ENCODE assay signal across 8 mouse cellular contexts in the genomic region with DNA sequence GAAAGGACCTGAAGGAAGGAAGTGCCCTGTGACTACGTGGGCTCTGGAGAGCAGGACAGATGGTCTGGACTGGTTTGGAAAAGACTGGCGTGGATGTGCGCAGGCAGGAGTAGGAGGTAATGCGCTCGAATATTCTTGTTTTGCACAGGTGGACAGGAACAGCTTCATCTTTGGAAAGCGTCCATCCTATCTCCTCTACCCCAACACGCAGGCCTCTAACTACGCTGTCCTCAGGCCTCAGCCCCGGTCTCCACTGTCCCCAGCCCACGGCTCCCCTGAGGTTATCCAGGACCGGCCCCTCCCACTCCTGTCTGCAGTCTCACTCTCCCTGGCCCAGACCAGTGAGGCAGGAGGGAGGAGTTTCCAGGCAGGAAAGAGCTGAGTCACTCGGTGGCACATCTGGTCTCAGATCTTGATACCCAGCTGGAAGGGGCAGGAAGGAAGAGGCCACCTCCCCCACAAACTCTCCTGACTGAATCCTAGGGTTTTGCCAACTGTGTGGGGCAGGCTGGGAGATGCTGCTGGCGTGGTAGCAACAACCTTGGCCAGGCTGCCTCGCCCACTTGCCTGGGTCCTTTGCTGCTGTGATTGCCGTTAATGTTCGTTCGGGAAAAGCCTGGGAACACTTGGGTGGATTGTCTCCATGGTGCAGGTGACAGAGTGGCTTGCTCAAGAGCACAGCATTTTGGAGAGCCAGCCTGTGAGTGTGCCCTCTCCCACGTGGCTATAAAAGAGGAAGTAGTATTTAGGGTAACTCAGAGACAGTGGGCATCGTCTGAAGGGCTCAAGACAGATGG. TPM values are rescaled to one million over a fixed set of nuclear protein-coding genes. Genes with fewer than 3 reads are reported as not detected.
DNase-seq lines count a peak whose midpoint lies in the region; ATAC-seq and TF ChIP-seq lines count a peak whose summit lies in the region.

No protein-coding gene starts in this region.

- H3K36me3 ChIP-seq in forebrain, embryonic 10.5 days (replicated peaks) = no peaks in the 10 kb centered on the region
- H3K36me3 ChIP-seq in forebrain, embryonic 11.5 days (ENCODE audit: control insufficient read depth, insufficient read depth, low read length) = no peaks in the 10 kb centered on the region
- H3K36me3 ChIP-seq in kidney, embryonic 15.5 days = no peaks in the 10 kb centered on the region
- no peaks in the 10 kb centered on the region for H3K36me3 ChIP-seq in lung, embryonic 14.5 days (ENCODE audit: insufficient read depth)
- no peaks in the 10 kb centered on the region for H3K36me3 ChIP-seq in stomach, embryonic 14.5 days (ENCODE audit: control insufficient read depth, insufficient read depth, low read length)

- H3K4me2 ChIP-seq in forebrain, embryonic 11.5 days (ENCODE audit: low read depth, low read length, severe bottlenecking) = no peak overlapping the region
- peak overlapping the region; percentile 42 for H3K4me2 ChIP-seq in kidney, embryonic 15.5 days
- peak overlapping the region; percentile 27; the same call in 1 of the 2 replicates for H3K4me2 ChIP-seq in lung, embryonic 14.5 days
- peak overlapping the region; percentile 15; the same call in 1 of the 2 replicates for H3K4me2 ChIP-seq in stomach, embryonic 14.5 days (replicated peaks; ENCODE audit: low read depth, low read length)

- H3K27ac ChIP-seq in forebrain, embryonic 10.5 days = peak overlapping the region; percentile 70
- no peak overlapping the region for H3K27ac ChIP-seq in forebrain, embryonic 11.5 days (ENCODE audit: low read depth, low read length)
- peak overlapping the region; percentile 63 for H3K27ac ChIP-seq in kidney, embryonic 15.5 days
- peak overlapping the region; percentile 58; the same call in 1 of the 2 replicates for H3K27ac ChIP-seq in lung, embryonic 14.5 days (ENCODE audit: low read depth)
- peak overlapping the region; percentile 33; the same call in 1 of the 2 replicates for H3K27ac ChIP-seq in stomach, embryonic 14.5 days (ENCODE audit: low read length)

- no peak for DNase-seq in forebrain, embryonic 10.5 days (ENCODE audit: extremely low spot score, low spot score)
- no peak for DNase-seq in forebrain, embryonic 11.5 days (ENCODE audit: low spot score)
- peak; percentile 71 for DNase-seq in MEL-GATA-1-ER (ENCODE audit: extremely low read depth, low read depth)
- peak; percentile 67 to 76 for DNase-seq in cerebellum, postnatal 25 days
- peak; percentile 68 to 71 for DNase-seq in heart, adult 9 months (ENCODE audit: low spot score in 2 of 2)
- DNase-seq in lung, embryonic 14.5 days = peak; percentile 74

- peaks cover 16% of the 10 kb centered on the region; the same call in 1 of the 2 replicates for H3K27me3 ChIP-seq in forebrain, embryonic 10.5 days (ENCODE audit: poor library complexity, severe bottlenecking)
- H3K27me3 ChIP-seq in forebrain, embryonic 11.5 days (ENCODE audit: control insufficient read depth, insufficient read depth, low read length) = no peaks in the 10 kb centered on the region
- no peaks in the 10 kb centered on the region for H3K27me3 ChIP-seq in kidney, embryonic 15.5 days
- no peaks in the 10 kb centered on the region; the same call in 1 of the 2 replicates for H3K27me3 ChIP-seq in lung, embryonic 14.5 days (ENCODE audit: insufficient read depth, low read length)
- no peaks in the 10 kb centered on the region for H3K27me3 ChIP-seq in stomach, embryonic 14.5 days (ENCODE audit: control insufficient read depth, insufficient read depth, low read length)

- no peak for TF ChIP-seq CTCF in lung, embryonic 14.5 days (IDR thresholded peaks at IDR 0.05; ENCODE audit: low read depth)

- peaks cover 59% of the 10 kb centered on the region for H3K4me1 ChIP-seq in forebrain, embryonic 10.5 days
- peaks cover 5% of the 10 kb centered on the region; the same call in 1 of the 2 replicates for H3K4me1 ChIP-seq in forebrain, embryonic 11.5 days (replicated peaks; ENCODE audit: control insufficient read depth, insufficient read depth, low read length)
- H3K4me1 ChIP-seq in kidney, embryonic 15.5 days = peaks cover 31% of the 10 kb centered on the region
- 0 out of 2 replicates have a peak, but pooled peaks cover 8% of the 10 kb centered on the region for H3K4me1 ChIP-seq in lung, embryonic 14.5 days (ENCODE audit: insufficient read depth)
- H3K4me1 ChIP-seq in stomach, embryonic 14.5 days (ENCODE audit: control insufficient read depth, insufficient read depth, low read length) = peaks cover 10% of the 10 kb centered on the region

- 0 out of 2 replicates have a peak overlapping the region, but pooled peaks have one; percentile 5 for H3K4me3 ChIP-seq in forebrain, embryonic 10.5 days
- H3K4me3 ChIP-seq in forebrain, embryonic 11.5 days (ENCODE audit: low read depth, low read length) = no peak overlapping the region
- H3K4me3 ChIP-seq in kidney, embryonic 15.5 days (replicated peaks) = no peak overlapping the region
- H3K4me3 ChIP-seq in lung, embryonic 14.5 days (ENCODE audit: low read depth, low read length) = no peak overlapping the region
- no peak overlapping the region for H3K4me3 ChIP-seq in stomach, embryonic 14.5 days (ENCODE audit: low read depth, low read length)

- H3K9me3 ChIP-seq in forebrain, embryonic 10.5 days = no peaks in the 10 kb centered on the region
- no peaks in the 10 kb centered on the region for H3K9me3 ChIP-seq in forebrain, embryonic 11.5 days (ENCODE audit: control insufficient read depth, low read length)
- H3K9me3 ChIP-seq in kidney, embryonic 15.5 days (replicated peaks) = no peaks in the 10 kb centered on the region
- no peaks in the 10 kb centered on the region for H3K9me3 ChIP-seq in lung, embryonic 14.5 days (ENCODE audit: low read depth, low read length)
- no peaks in the 10 kb centered on the region for H3K9me3 ChIP-seq in stomach, embryonic 14.5 days (ENCODE audit: control insufficient read depth, low read depth, low read length)

- 47% methylated on average over 19 of the region's 19 CpGs for WGBS in forebrain, embryonic 10.5 days
- WGBS in forebrain, embryonic 11.5 days = 44% methylated on average over 19 of the region's 19 CpGs
- WGBS in kidney, embryonic 15.5 days = 22% methylated on average over 19 of the region's 19 CpGs
- WGBS in lung, embryonic 14.5 days = 25% methylated on average over 19 of the region's 19 CpGs
- WGBS in stomach, embryonic 14.5 days = 32% methylated on average over 19 of the region's 19 CpGs

- no peak for ATAC-seq in forebrain, embryonic 11.5 days (replicated peaks; ENCODE audit: low FRiP score)
- ATAC-seq in kidney, embryonic 15.5 days (replicated peaks; ENCODE audit: low FRiP score) = peak; percentile 87
- peak; percentile 88 for ATAC-seq in lung, embryonic 14.5 days (ENCODE audit: insufficient read depth)
- peak; percentile 82; the same call in 1 of the 2 replicates for ATAC-seq in stomach, embryonic 14.5 days (ENCODE audit: insufficient number of reproducible peaks, insufficient read depth, low FRiP score, low read depth)

- no peak overlapping the region for H3K9ac ChIP-seq in forebrain, embryonic 11.5 days (ENCODE audit: low read length)
- H3K9ac ChIP-seq in kidney, embryonic 15.5 days = no peak overlapping the region
- H3K9ac ChIP-seq in lung, embryonic 14.5 days = no peak overlapping the region
- no peak overlapping the region for H3K9ac ChIP-seq in stomach, embryonic 14.5 days (replicated peaks; ENCODE audit: low read depth, low read length)

RNA-seq across cellular contexts. Expression of a gene that starts 2.2 kb away (rescaled TPM):
- polyA plus RNA-seq in forebrain, embryonic 10.5 days (2016; fragmentation: Nextera tagmentation; extraction: Ambion mirVana) = 3.3 and 3.9 TPM in 2 replicates
- 4.7 and 4.8 TPM in 2 replicates for polyA plus RNA-seq in forebrain, embryonic 11.5 days (2014; fragmentation: Nextera tagmentation; extraction: Ambion mirVana)
- 8.3 and 9.1 TPM in 2 replicates for polyA plus RNA-seq in kidney, embryonic 15.5 days (2015; fragmentation: Nextera tagmentation; extraction: Ambion mirVana)
- 2.8 and 3.2 TPM in 2 replicates for polyA plus RNA-seq in lung, embryonic 14.5 days (2014; fragmentation: Nextera tagmentation; extraction: Ambion mirVana)
- polyA plus RNA-seq in stomach, embryonic 14.5 days (2014; fragmentation: Nextera tagmentation; extraction: Ambion mirVana) = 6.8 and 8.0 TPM in 2 replicates

RNA-seq across cellular contexts. Expression of a gene that starts 24.0 kb away (rescaled TPM):
- 0.41 and 0.50 TPM in 2 replicates for polyA plus RNA-seq in forebrain, embryonic 10.5 days (2016; fragmentation: Nextera tagmentation; extraction: Ambion mirVana)
- 0.37 and 0.57 TPM in 2 replicates for polyA plus RNA-seq in forebrain, embryonic 11.5 days (2014; fragmentation: Nextera tagmentation; extraction: Ambion mirVana)
- 1.1 and 1.6 TPM in 2 replicates for polyA plus RNA-seq in kidney, embryonic 15.5 days (2015; fragmentation: Nextera tagmentation; extraction: Ambion mirVana)
- 0.33 and 0.54 TPM in 2 replicates for polyA plus RNA-seq in lung, embryonic 14.5 days (2014; fragmentation: Nextera tagmentation; extraction: Ambion mirVana)
- polyA plus RNA-seq in stomach, embryonic 14.5 days (2014; fragmentation: Nextera tagmentation; extraction: Ambion mirVana) = 1.7 and 1.9 TPM in 2 replicates

Comparison
In these comparisons a context has a peak if more than half of its experiments do, and no peak if none do; other contexts are left out.
1. DNase-seq: peak in MEL-GATA-1-ER (single experiment), cerebellum, postnatal 25 days (2 of 2), heart, adult 9 months (2 of 2) and lung, embryonic 14.5 days (single experiment); none in forebrain, embryonic 10.5 days (single experiment) and forebrain, embryonic 11.5 days (single experiment).